Mouse (Mus musculus) cerebellum, adult 11-12 months (tissue): ENCODE results near the gene Rbm4.

Experiments
- DNase-seq: peaks from one replicate; pipeline ENCODE4 v3.0.0; 2022

Gene Rbm4

DNA sequence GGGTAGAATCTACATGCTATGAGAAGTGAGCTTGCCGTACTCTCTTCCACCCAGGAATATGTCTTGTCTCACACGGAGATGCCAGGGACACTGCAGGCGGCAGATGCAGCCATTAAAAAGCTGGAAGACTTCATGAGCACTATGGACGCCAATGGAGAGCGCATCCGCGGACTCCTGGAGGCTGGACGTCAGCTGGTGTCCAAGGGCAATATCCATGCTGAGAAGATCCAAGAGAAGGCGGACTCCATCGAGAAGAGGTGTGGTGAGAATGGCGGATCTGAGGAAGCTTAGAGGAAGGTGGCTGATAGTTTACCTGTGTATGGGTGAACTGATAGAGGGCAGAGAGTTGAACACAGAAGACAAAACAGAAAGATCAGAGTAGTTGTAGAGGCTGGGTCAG is 54.6 kb downstream of the Rbm4 start:
- DNase-seq: no peak

DNA sequence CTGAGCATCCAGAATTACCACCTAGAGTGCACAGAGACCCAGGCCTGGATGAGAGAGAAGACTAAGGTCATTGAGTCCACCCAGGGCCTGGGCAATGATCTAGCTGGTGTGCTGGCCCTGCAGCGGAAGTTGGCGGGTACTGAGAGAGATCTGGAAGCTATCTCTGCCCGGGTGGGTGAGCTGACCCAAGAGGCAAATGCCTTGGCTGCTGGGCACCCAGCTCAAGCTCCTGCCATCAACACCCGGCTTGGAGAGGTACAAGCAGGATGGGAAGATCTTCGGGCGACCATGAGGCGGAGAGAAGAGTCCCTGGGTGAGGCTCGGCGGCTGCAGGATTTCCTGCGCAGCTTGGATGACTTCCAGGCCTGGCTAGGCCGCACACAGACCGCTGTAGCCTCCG is 55.8 kb downstream of the Rbm4 start:
- no peak for DNase-seq
